Mouse (Mus musculus) Patski (cell line): ENCODE data around the gene Smok2a. TPM values are rescaled to one million over a fixed set of nuclear protein-coding genes. Genes with fewer than 3 reads are reported as not detected.
"Not testable (repeated sequence)": the region's sequence is repeated elsewhere in the genome, so short reads cannot be mapped to it uniquely, and the experiment has no call there.

Source experiments
- ATAC-seq: fragments of 100-300 bp; one replicate; pipeline ENCODE4 v1.8.0; 2021
- CTCF ChIA-PET: fragments of 350-600 bp; sonication (Branson Sonifier 250); formaldehyde crosslinking; loops from one replicate; lab custom pipeline; 2022; ENCODE audit warnings: inconsistent platforms; lab: Charles Lee
- POLR2A ChIA-PET: fragments of 350-600 bp; sonication (Branson Sonifier 250); formaldehyde crosslinking; loops from one replicate; lab custom pipeline; 2022; ENCODE audit warnings: antibody characterized with exemption, inconsistent platforms; lab: Charles Lee
- DNase-seq: peaks from one replicate; pipeline ENCODE4 v3.0.0-alpha.2; 2011; ENCODE audit warnings: low read depth, low spot score
- H3K27me3 ChIP-seq: fragments of 371-371 bp; one replicate; pipeline ENCODE4 v1.5.1; 2021
- CTCF ChIP-seq: fragments of 100-300 bp; IDR thresholded peaks from one replicate; pipeline ENCODE4 v1.5.1; 2021
- in situ Hi-C: fragments of 300-500 bp; cut with MboI; formaldehyde crosslinking; loops from 3 replicates; pipeline ENCODE4 v1.11.1; 2018; ENCODE audit warnings: low pct_unique_long_range_greater_than_20kb, mixed read lengths
- polyA plus RNA-seq: library from polyadenylated mRNA; unstranded; gene quantifications from one replicate; pipeline ENCODE4 v1.2.3, GENCODE M21; 2021

Smok2a gene
- polyA plus RNA-seq, result not detected

GRCm38 (mm10) chr17:13220888-13221287 is at the start of gene Smok2a:
Smok2a (plus strand) TSS chr17:13221188.
- no peak for ATAC-seq
- in situ Hi-C loops, result no loop called here
- no peak for DNase-seq
- ChIA-PET POLR2A (no interaction called here), CTCF (no interaction called here)
- H3K27me3 ChIP-seq, result peaks cover 6% of the 10 kb centered on the region
- no peak for TF ChIP-seq CTCF

- DNase-seq, CTCF ChIA-PET, ATAC-seq, in situ Hi-C loops, H3K27me3 ChIP-seq, POLR2A ChIA-PET: not testable (repeated sequence)
Observed at GRCm38 (mm10) chr17:13173578-13173977, 47.4 kb upstream of the Smok2a start.

GRCm38 (mm10) chr17:13174029-13174428 is 47.0 kb upstream of the Smok2a start:
- H3K27me3 ChIP-seq, in situ Hi-C loops, POLR2A ChIA-PET, DNase-seq, ATAC-seq, CTCF ChIA-PET: not testable (repeated sequence)
- peak; percentile 23 for TF ChIP-seq CTCF

GRCm38 (mm10) chr17:13175609-13176008 is 45.4 kb upstream of the Smok2a start:
- DNase-seq, H3K27me3 ChIP-seq, in situ Hi-C loops, CTCF ChIA-PET, POLR2A ChIA-PET: not testable (repeated sequence)
- ATAC-seq, result peak; percentile 51

- DNase-seq, POLR2A ChIA-PET, in situ Hi-C loops, ATAC-seq, CTCF ChIA-PET, H3K27me3 ChIP-seq: not testable (repeated sequence)
Observed at GRCm38 (mm10) chr17:13177796-13178195, 43.2 kb upstream of the Smok2a start.

- CTCF ChIA-PET, DNase-seq, POLR2A ChIA-PET, in situ Hi-C loops, H3K27me3 ChIP-seq, ATAC-seq: not testable (repeated sequence)
Observed at GRCm38 (mm10) chr17:13179021-13179420, 42.0 kb upstream of the Smok2a start.

GRCm38 (mm10) chr17:13180491-13180890 is 40.5 kb upstream of the Smok2a start:
- POLR2A ChIA-PET, DNase-seq, CTCF ChIA-PET, ATAC-seq, in situ Hi-C loops, H3K27me3 ChIP-seq: not testable (repeated sequence)

GRCm38 (mm10) chr17:13182712-13183111 is 38.3 kb upstream of the Smok2a start:
- DNase-seq, in situ Hi-C loops, CTCF ChIA-PET, POLR2A ChIA-PET, ATAC-seq, H3K27me3 ChIP-seq: not testable (repeated sequence)

GRCm38 (mm10) chr17:13184514-13184913 is 36.5 kb upstream of the Smok2a start:
- H3K27me3 ChIP-seq, POLR2A ChIA-PET, CTCF ChIA-PET, DNase-seq, in situ Hi-C loops, ATAC-seq: not testable (repeated sequence)

- DNase-seq, H3K27me3 ChIP-seq, POLR2A ChIA-PET, ATAC-seq, CTCF ChIA-PET, in situ Hi-C loops: not testable (repeated sequence)
Observed at GRCm38 (mm10) chr17:13186541-13186940, 34.4 kb upstream of the Smok2a start.

- in situ Hi-C loops, H3K27me3 ChIP-seq, DNase-seq, CTCF ChIA-PET, POLR2A ChIA-PET: not testable (repeated sequence)
- ATAC-seq, result peak; percentile 34
Observed at GRCm38 (mm10) chr17:13187621-13188020, 33.4 kb upstream of the Smok2a start.

- ATAC-seq, POLR2A ChIA-PET, CTCF ChIA-PET, H3K27me3 ChIP-seq, DNase-seq, in situ Hi-C loops: not testable (repeated sequence)
Observed at GRCm38 (mm10) chr17:13188846-13189245, 32.1 kb upstream of the Smok2a start.

GRCm38 (mm10) chr17:13190836-13191583 is 30.0 kb upstream of the Smok2a start:
- in situ Hi-C loops, DNase-seq, ATAC-seq, POLR2A ChIA-PET, CTCF ChIA-PET, H3K27me3 ChIP-seq: not testable (repeated sequence)

- H3K27me3 ChIP-seq, POLR2A ChIA-PET, in situ Hi-C loops, ATAC-seq, DNase-seq, CTCF ChIA-PET: not testable (repeated sequence)
Observed at GRCm38 (mm10) chr17:13196486-13196885, 24.5 kb upstream of the Smok2a start.

GRCm38 (mm10) chr17:13198812-13199211 is 22.2 kb upstream of the Smok2a start:
- H3K27me3 ChIP-seq, in situ Hi-C loops, CTCF ChIA-PET, DNase-seq, POLR2A ChIA-PET, ATAC-seq: not testable (repeated sequence)
